Mouse (Mus musculus) G1E (cell line): ENCODE results near the gene Slc43a3.

ENCODE experiments used
- CTCF ChIP-seq: IDR thresholded peaks from 2 replicates; pipeline ENCODE4 v1.5.1; 2012; ENCODE audit warnings: low read depth, low read length, inconsistent platforms, mixed read lengths
- POLR2AphosphoS5 ChIP-seq: IDR thresholded peaks from 2 replicates; pipeline ENCODE4 v1.6.1; 2012; ENCODE audit warnings: low read depth, low read length, inconsistent platforms; ENCODE audit not compliant: insufficient replicate concordance
- TAL1 ChIP-seq: conservative IDR thresholded peaks from 2 replicates; pipeline ENCODE4 v1.6.1; 2012; ENCODE audit warnings: low read depth, low read length, inconsistent platforms, mixed read lengths

- TF ChIP-seq CTCF (no peak), TAL1 (no peak), POLR2AphosphoS5 (no peak)
These were observed 22.3 kb downstream of the Slc43a3 start for GRCm38 (mm10) chr2:84958588-84959264.
